Mouse (Mus musculus) midbrain, embryonic 15.5 days (tissue): Measurements from ENCODE around the gene Zdhhc1. TPM values are rescaled to one million over a fixed set of nuclear protein-coding genes. Genes with fewer than 3 reads are reported as not detected.

Source experiments
- polyA plus RNA-seq: library from polyadenylated mRNA; unstranded; fragments of >200 nt; fragmentation: Nextera tagmentation; extraction: Ambion mirVana; gene quantifications from 2 replicates; pipeline ENCODE4 v1.2.1, GENCODE M21; 2015

Gene Zdhhc1
- polyA plus RNA-seq, 1 experiment from 2014 or later = 36.5 TPM

Other genes with a start within 250 kb of the Zdhhc1 start
- 8.1 TPM in 2 replicates for gene B3gnt9, start 241.7 kb downstream of the Zdhhc1 start, polyA plus RNA-seq
- 13.5 and 13.6 TPM in 2 replicates for gene Tradd, start 232.3 kb downstream of the Zdhhc1 start, polyA plus RNA-seq
- 0.99 and 1.3 TPM in 2 replicates for gene Fbxl8, start 232.3 kb downstream of the Zdhhc1 start, polyA plus RNA-seq
- gene Hsf4, start 227.1 kb downstream of the Zdhhc1 start, polyA plus RNA-seq = 0.25 and 0.42 TPM in 2 replicates
- gene Nol3, start 220.8 kb downstream of the Zdhhc1 start, polyA plus RNA-seq = 4.0 and 4.5 TPM in 2 replicates
- gene 4931428F04Rik, start 207.0 kb downstream of the Zdhhc1 start, polyA plus RNA-seq = 165 and 173 TPM in 2 replicates
- 11.8 and 12.7 TPM in 2 replicates for gene Exoc3l, start 200.8 kb downstream of the Zdhhc1 start, polyA plus RNA-seq
- 45.3 and 48.9 TPM in 2 replicates for gene E2f4, start 199.2 kb downstream of the Zdhhc1 start, polyA plus RNA-seq
- gene Elmo3, start 191.3 kb downstream of the Zdhhc1 start, polyA plus RNA-seq = 1.1 and 1.3 TPM in 2 replicates
- 0.68 and 1.1 TPM in 2 replicates for gene Lrrc29, start 170.6 kb downstream of the Zdhhc1 start, polyA plus RNA-seq
- gene Tmem208, start 170.5 kb downstream of the Zdhhc1 start, polyA plus RNA-seq = 130 and 139 TPM in 2 replicates
- 0.88 and 1.2 TPM in 2 replicates for gene Fhod1, start 148.9 kb downstream of the Zdhhc1 start, polyA plus RNA-seq
- 12.0 and 12.2 TPM in 2 replicates for gene Slc9a5, start 148.1 kb downstream of the Zdhhc1 start, polyA plus RNA-seq
- 2.1 and 2.4 TPM in 2 replicates for gene Plekhg4, start 123.6 kb downstream of the Zdhhc1 start, polyA plus RNA-seq
- not detected in 2 replicates for gene Kctd19, start 83.4 kb downstream of the Zdhhc1 start, polyA plus RNA-seq
- gene Lrrc36, start 83.3 kb downstream of the Zdhhc1 start, polyA plus RNA-seq = 0.97 and 1.3 TPM in 2 replicates
- gene Tppp3, start 25.4 kb downstream of the Zdhhc1 start, polyA plus RNA-seq = 125 and 127 TPM in 2 replicates
- 4.7 and 4.9 TPM in 2 replicates for gene Hsd11b2, start 21.9 kb upstream of the Zdhhc1 start, polyA plus RNA-seq
- gene Atp6v0d1, start 69.1 kb upstream of the Zdhhc1 start, polyA plus RNA-seq = 234 and 240 TPM in 2 replicates
- gene Ripor1, start 108.4 kb upstream of the Zdhhc1 start, polyA plus RNA-seq = 35.4 and 36.5 TPM in 2 replicates
- 108 and 129 TPM in 2 replicates for gene Ctcf, start 139.7 kb upstream of the Zdhhc1 start, polyA plus RNA-seq
- 1.0 and 1.1 TPM in 2 replicates for gene Agrp, start 140.5 kb upstream of the Zdhhc1 start, polyA plus RNA-seq
- 24.9 and 25.6 TPM in 2 replicates for gene Carmil2, start 189.4 kb upstream of the Zdhhc1 start, polyA plus RNA-seq
- gene Acd, start 204.2 kb upstream of the Zdhhc1 start, polyA plus RNA-seq = 104 and 106 TPM in 2 replicates
- gene Pard6a, start 204.2 kb upstream of the Zdhhc1 start, polyA plus RNA-seq = 51.6 and 51.8 TPM in 2 replicates
- 0.28 and 0.43 TPM in 2 replicates for gene 4933405L10Rik, start 210.8 kb upstream of the Zdhhc1 start, polyA plus RNA-seq
- gene Enkd1, start 211.3 kb upstream of the Zdhhc1 start, polyA plus RNA-seq = 12.9 and 16.1 TPM in 2 replicates